Mouse (Mus musculus): ENCODE measurements around the gene Uvrag.

Gene Uvrag

GRCm38 (mm10) chr7:99164873-99165410 is 24.0 kb upstream of the Uvrag start:
- DNase-seq (ENCODE audit: low spot score in 2 of 2), result no peak

GRCm38 (mm10) chr7:99162462-99162861 is 21.5 kb upstream of the Uvrag start:
- no peak for DNase-seq (ENCODE audit: low spot score in 2 of 2)

GRCm38 (mm10) chr7:99161961-99162360 is 21.0 kb upstream of the Uvrag start:
- DNase-seq (ENCODE audit: low spot score in 2 of 2), result no peak

GRCm38 (mm10) chr7:99161529-99161928 is 20.6 kb upstream of the Uvrag start:
- no peak for DNase-seq (ENCODE audit: low spot score in 2 of 2)

- DNase-seq (ENCODE audit: low spot score in 2 of 2), result no peak
Observed at GRCm38 (mm10) chr7:99160995-99161394, 20.1 kb upstream of the Uvrag start.

GRCm38 (mm10) chr7:99159446-99159845 is 18.5 kb upstream of the Uvrag start:
- no peak for DNase-seq (ENCODE audit: low spot score in 2 of 2)

- DNase-seq (ENCODE audit: low spot score in 2 of 2), result no peak
Observed at GRCm38 (mm10) chr7:99158904-99159303, 18.0 kb upstream of the Uvrag start.

- no peak for DNase-seq (ENCODE audit: low spot score in 2 of 2)
Observed at GRCm38 (mm10) chr7:99158011-99158410, 17.1 kb upstream of the Uvrag start.

- no peak for DNase-seq (ENCODE audit: low spot score in 2 of 2)
Observed at GRCm38 (mm10) chr7:99156737-99157136, 15.8 kb upstream of the Uvrag start.

GRCm38 (mm10) chr7:99155311-99156289 is 14.7 kb upstream of the Uvrag start:
- DNase-seq (ENCODE audit: low spot score in 2 of 2), result no peak

GRCm38 (mm10) chr7:99154648-99155151 is 13.8 kb upstream of the Uvrag start:
- DNase-seq (ENCODE audit: low spot score in 2 of 2), result no peak

- no peak for DNase-seq (ENCODE audit: low spot score in 2 of 2)
Observed at GRCm38 (mm10) chr7:99153686-99154202, 12.8 kb upstream of the Uvrag start.

GRCm38 (mm10) chr7:99152756-99153155 is 11.8 kb upstream of the Uvrag start:
- DNase-seq (ENCODE audit: low spot score in 2 of 2), result no peak

- peak; percentile 94 to 95 for DNase-seq (ENCODE audit: low spot score in 2 of 2)
Observed at GRCm38 (mm10) chr7:99151342-99151741, 10.4 kb upstream of the Uvrag start.

GRCm38 (mm10) chr7:99149017-99149416 is 8.1 kb upstream of the Uvrag start:
- DNase-seq (ENCODE audit: low spot score in 2 of 2), result no peak

GRCm38 (mm10) chr7:99147494-99147893 is 6.6 kb upstream of the Uvrag start:
- no peak for DNase-seq (ENCODE audit: low spot score in 2 of 2)

- DNase-seq (ENCODE audit: low spot score in 2 of 2), result no peak
Observed at GRCm38 (mm10) chr7:99146906-99147305, 6.0 kb upstream of the Uvrag start.

- no peak for DNase-seq (ENCODE audit: low spot score in 2 of 2)
Observed at GRCm38 (mm10) chr7:99146011-99146410, 5.1 kb upstream of the Uvrag start.

- peak; percentile 28 to 53 for DNase-seq (ENCODE audit: low spot score in 2 of 2)
Observed at GRCm38 (mm10) chr7:99144616-99145015, 3.7 kb upstream of the Uvrag start.

GRCm38 (mm10) chr7:99143244-99143643 is 2.3 kb upstream of the Uvrag start:
- no peak for DNase-seq (ENCODE audit: low spot score in 2 of 2)

GRCm38 (mm10) chr7:99141919-99142606 is 1.1 kb upstream of the Uvrag start:
- DNase-seq (ENCODE audit: low spot score in 2 of 2), result no peak

GRCm38 (mm10) chr7:99140511-99140910 is 430 bp downstream of the Uvrag start:
- peak in 1 of 2 experiments; percentile 20 for DNase-seq (ENCODE audit: low spot score in 2 of 2)
